Mouse (Mus musculus): Measurements from ENCODE around the gene Gtf2e1. TPM values are rescaled to one million over a fixed set of nuclear protein-coding genes. Genes with fewer than 3 reads are reported as not detected.

Gene Gtf2e1
- total RNA-seq, 2 experiments from 2014 or later: 17.4 to 17.5 TPM

DNA sequence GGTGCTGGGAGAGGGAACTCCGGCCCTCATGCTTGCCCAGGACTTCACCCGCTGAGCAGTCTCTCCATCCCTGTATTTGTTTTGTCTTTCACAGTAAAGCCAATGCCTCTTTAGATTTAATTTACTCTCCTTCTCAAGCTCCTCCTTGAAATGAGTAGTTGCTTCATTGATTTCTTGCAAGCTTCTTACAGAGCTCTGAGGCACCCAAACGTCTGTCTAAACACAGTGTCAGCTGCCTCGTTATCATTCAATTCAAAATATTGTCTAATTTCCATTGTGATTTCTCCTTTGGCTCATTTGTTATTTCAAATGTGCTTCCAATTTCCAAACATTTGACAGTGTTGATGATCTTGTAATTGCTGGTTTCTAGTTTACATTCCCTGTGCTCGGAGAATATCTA lies 6.7 kb upstream of the Gtf2e1 start:
- no peak for DNase-seq

DNA sequence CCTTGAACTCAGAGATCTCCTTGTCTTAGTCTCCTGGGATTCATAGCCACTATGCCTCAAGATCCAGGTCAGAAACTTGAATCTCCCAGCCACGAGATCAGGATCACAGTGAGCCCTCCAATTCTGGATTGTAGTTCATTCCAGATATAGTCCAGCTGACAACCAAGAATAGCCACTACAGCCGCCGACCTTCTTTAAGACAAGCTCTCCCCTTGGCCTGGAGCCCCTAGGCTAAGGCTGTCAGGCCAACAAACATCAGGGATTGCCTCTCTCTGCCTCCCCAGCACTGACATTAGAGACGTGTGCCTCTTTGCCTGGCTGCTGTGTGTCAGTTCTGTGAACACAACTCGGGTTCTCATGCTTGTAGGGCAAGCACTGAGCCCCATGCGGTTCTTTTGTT lies 1.2 kb upstream of the Gtf2e1 start:
- DNase-seq: no peak

- DNase-seq: no peak
These were observed 364 bp downstream of the Gtf2e1 start for GRCm38 (mm10) chr16:37539240-37539610.

- DNase-seq: no peak
These were observed 6.1 kb downstream of the Gtf2e1 start for GRCm38 (mm10) chr16:37533369-37534068.

DNA sequence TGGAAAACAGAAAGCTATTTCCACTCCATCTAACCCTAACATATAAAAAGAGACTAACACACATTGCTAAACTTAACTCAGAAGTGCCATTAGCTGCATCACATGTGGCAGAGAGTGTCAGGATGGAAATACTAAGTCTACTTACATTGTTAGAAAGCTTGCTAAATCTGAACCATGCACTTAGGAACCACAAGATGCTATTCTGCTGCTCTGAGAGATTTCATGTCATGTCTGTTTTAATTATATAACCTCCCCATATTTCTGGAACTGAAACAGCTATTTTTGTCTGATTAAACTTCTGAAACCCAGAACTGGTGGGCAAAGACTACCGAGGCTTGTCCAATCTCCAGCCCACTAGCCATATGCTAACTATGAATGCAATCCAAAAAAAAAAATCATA lies 7.5 kb downstream of the Gtf2e1 start:
- DNase-seq: no peak

DNA sequence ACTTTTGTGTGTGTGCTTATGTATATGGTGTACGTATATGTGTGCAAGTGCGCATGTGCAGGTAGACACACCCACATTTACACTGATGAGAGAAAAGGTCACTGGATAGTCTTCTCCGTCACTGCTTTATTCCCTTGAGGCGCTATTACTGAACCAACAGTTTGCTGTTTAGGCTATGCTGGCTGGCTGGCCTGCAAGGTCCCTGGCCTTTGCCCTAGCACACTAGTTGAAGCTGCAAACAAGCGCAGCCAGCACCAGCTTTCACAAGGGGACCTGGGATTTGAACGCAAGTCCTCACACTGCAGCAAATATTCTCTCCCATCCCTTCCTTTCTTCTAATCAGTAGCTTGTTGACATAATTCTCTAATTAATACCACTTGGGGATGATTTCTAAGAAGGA lies 9.4 kb downstream of the Gtf2e1 start:
- no peak for DNase-seq

GRCm38 (mm10) chr16:37526688-37527223 lies 12.8 kb downstream of the Gtf2e1 start:
- DNase-seq: no peak

- DNase-seq: no peak
These were observed 14.5 kb downstream of the Gtf2e1 start for GRCm38 (mm10) chr16:37525121-37525520.

GRCm38 (mm10) chr16:37522100-37522697 lies 17.4 kb downstream of the Gtf2e1 start:
- DNase-seq: no peak

GRCm38 (mm10) chr16:37520190-37521040 lies 19.2 kb downstream of the Gtf2e1 start:
- DNase-seq: no peak

- DNase-seq: no peak
These were observed 19.9 kb downstream of the Gtf2e1 start for GRCm38 (mm10) chr16:37519721-37520120.

- DNase-seq: no peak
These were observed 20.9 kb downstream of the Gtf2e1 start for GRCm38 (mm10) chr16:37518662-37519061.

DNA sequence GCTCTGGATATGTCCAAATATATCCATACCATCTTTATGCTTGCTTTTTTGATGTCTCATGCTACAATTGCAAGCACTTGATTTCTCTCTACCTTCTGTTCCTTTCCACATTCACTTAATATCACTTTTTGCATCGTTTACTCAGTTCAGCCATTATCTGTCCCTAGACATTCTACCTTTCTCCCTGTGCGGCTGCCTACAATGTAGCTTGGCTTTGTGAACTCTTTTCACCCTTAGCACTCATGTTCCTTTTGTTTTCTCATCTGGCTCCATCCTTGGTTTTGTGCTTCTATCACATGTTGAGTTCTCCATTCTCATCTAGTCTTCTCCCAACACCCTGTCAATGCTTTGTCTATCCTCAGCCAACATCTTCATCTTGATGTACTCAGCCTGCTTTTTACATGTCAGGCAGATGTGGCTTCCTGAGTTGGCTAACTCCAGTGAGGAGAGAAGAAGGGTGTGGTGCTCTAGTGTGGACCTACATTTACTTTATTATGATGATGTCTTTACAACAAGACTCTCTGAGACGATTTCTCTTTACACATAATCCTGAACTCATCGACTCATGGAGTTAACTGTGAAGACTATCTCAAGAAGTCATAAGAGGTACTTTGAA lies 21.9 kb downstream of the Gtf2e1 start:
- DNase-seq: no peak

DNA sequence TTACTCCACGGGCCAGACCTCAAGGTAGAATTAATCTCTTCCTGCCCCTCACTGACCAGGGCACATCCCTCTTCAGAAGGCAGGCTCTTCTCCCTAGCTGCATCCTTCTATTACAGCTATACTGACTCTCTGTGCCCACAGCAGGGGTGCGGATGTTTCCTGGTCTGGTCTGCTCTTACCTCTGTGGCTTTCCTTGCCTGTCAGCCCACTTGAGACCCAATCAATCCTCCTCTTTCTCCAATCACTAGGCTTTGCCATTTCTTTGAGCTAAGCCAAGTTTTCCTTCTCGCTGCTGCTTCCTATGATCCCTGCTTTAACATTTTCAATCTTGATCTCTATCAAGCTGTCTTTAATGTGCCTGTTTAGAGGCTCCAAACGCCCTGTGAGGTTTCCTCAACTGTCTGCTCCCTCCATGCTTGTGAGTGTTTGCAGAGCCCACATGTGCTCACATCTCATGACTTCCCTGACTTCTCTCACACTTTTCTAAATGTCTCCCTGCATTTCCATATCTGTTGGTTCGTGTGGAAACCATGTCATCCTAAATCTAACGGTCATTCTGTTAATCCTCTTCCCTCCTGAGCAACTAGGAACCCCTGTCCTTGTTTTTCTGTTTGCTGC lies 23.1 kb downstream of the Gtf2e1 start:
- DNase-seq: no peak

DNA sequence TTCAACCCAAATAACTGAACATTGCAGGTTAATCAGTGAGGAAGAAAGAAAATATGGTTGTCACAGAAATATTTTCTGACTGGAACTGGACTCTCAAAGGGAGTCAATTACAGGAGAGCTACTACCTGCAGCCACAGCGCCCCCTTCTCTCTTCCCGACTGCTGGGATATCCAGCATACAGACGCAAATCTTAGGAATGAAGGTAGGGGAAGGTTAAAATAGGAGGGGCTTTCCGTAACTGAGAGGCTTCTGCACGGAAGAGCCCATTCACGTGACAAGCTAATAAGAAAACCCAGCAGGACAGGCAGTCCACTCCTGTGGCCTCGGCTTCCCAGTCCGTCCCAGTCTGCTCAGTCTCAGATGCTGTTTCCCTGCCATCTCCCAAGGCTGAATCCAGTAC lies 24.9 kb downstream of the Gtf2e1 start:
- DNase-seq: no peak

- DNase-seq: no peak
These were observed 28.1 kb downstream of the Gtf2e1 start for GRCm38 (mm10) chr16:37511489-37511888.

DNA sequence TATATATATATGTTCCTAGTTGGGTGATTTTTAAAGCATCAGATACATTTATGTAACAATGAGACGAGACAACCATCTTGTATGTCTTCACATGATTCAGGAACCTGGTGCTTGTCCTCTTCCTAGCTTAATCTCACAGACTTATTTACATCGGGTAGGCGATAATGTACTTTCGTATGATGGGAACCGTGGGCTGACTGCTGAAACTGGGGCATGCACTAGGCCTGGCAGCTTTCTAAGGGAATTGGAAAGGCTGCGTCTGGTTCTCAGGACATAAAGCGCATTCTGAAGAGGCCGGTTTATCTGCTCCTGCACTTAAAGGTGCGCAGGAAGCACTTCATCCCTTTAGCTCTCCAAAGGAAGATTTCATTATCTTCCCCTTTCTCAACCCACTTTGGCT lies 32.8 kb downstream of the Gtf2e1 start:
- no peak for DNase-seq

- no peak for DNase-seq
These were observed 35.1 kb downstream of the Gtf2e1 start for GRCm38 (mm10) chr16:37504517-37504916.

- DNase-seq: no peak
These were observed 41.0 kb downstream of the Gtf2e1 start for GRCm38 (mm10) chr16:37498581-37498980.

- DNase-seq: peak; percentile 28 to 38
These were observed 44.6 kb downstream of the Gtf2e1 start for GRCm38 (mm10) chr16:37495017-37495416.

GRCm38 (mm10) chr16:37486826-37487612 lies 52.6 kb downstream of the Gtf2e1 start:
- DNase-seq: peak in 1 of 2 experiments; percentile 15

Data from layer of hippocampus, postnatal 36 days (tissue).